Mouse (Mus musculus) neural tube, embryonic 15.5 days (tissue): ENCODE data around the gene Fbln1. TPM values are rescaled to one million over a fixed set of nuclear protein-coding genes. Genes with fewer than 3 reads are reported as not detected.

Source experiments
- ATAC-seq: fragments of 200-750 bp; cut with Nextera tagmentation; 2 replicates; pipeline ENCODE4 v1.8.0; 2017; ENCODE audit warnings: mild to moderate bottlenecking, moderate TSS enrichment, moderate library complexity; ENCODE audit not compliant: low FRiP score
- H3K27ac ChIP-seq: fragments of 300-500 bp; sonication (generic); replicated peaks from 2 replicates; pipeline ENCODE4 v1.5.1; 2015; ENCODE audit warnings: mild to moderate bottlenecking, inconsistent platforms
- H3K27me3 ChIP-seq: fragments of 300-500 bp; sonication (generic); replicated peaks from 2 replicates; pipeline ENCODE4 v1.6.1; 2015; ENCODE audit warnings: inconsistent platforms
- H3K36me3 ChIP-seq: fragments of 300-500 bp; sonication (generic); 2 replicates; pipeline ENCODE4 v1.6.1; 2015; ENCODE audit warnings: inconsistent platforms
- H3K4me1 ChIP-seq: fragments of 300-500 bp; sonication (generic); 2 replicates; pipeline ENCODE4 v1.6.1; 2015; ENCODE audit warnings: inconsistent platforms
- H3K4me2 ChIP-seq: fragments of 300-500 bp; sonication (generic); 2 replicates; pipeline ENCODE4 v1.6.1; 2015; ENCODE audit warnings: inconsistent platforms, mild to moderate bottlenecking, moderate library complexity
- H3K4me3 ChIP-seq: fragments of 300-500 bp; sonication (generic); replicated peaks from 2 replicates; pipeline ENCODE4 v1.5.1; 2015; ENCODE audit warnings: mild to moderate bottlenecking, inconsistent platforms
- H3K9ac ChIP-seq: fragments of 300-500 bp; sonication (generic); replicated peaks from 2 replicates; pipeline ENCODE4 v1.6.1; 2015; ENCODE audit warnings: mild to moderate bottlenecking, inconsistent platforms
- H3K9me3 ChIP-seq: fragments of 300-500 bp; sonication (generic); replicated peaks from 2 replicates; pipeline ENCODE4 v1.6.1; 2016; ENCODE audit warnings: inconsistent platforms
- WGBS: fragments of 180-500 bp; shearing (Covaris S2); methylation state at CpG from one replicate; pipeline ENCODE4 v1.1.7; 2015; ENCODE audit warnings: mixed read lengths; 5-methylcytosine and 5-hydroxymethylcytosine counted together
- polyA plus RNA-seq: library from polyadenylated mRNA; unstranded; fragments of >200 nt; fragmentation: Nextera tagmentation; extraction: Ambion mirVana; gene quantifications from 2 replicates; pipeline ENCODE4 v1.2.1, GENCODE M21; 2015

Gene Fbln1
- polyA plus RNA-seq, result 54.2 and 65.8 TPM in 2 replicates

DNA sequence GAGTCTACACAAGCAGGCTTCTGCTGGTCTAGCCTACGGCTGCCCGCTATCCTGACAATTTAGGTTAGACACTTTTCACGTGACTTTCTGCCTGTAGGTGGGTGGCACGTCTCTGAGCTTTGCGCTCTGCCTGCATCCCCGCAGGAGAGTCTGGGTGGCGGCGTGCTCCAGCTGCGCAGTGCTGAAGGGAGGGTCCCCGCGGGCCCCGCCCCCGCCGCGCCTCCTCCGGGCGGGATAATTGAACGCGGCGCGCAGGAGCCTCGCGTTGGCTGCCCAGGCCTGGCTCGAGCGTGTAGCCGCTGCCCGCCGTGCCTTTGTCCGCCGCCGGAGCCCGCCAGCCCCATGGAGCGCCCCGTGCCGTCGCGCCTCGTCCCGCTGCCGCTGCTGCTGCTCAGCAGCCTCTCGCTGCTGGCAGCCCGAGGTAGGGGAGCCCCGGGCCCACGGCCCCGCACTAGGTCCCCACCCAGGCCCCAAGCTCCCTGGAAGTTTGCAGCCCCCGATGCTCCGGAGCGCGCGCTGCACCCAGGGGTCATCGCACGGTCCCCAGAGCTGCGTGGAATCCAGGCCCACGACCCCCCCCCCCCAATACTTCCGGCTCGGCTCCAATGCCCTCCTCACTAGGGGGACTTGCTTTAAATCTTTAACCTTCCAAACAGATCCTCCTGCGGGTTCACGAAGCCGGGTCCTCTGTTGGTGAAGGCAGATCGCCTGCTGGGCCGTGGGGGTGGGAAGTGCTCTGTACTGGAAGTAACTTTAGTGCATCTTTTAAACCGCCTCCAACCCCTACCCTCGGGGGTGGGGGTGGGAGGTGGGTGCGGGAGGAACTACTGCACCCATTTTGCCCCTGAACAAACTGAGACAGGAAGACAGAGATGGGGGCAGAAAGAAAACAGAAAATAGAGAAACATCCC is at the start of gene Fbln1:
Fbln1 (plus strand) TSS at position 158 of the 911 bp plus-strand sequence.
- Histone ChIP-seq H3K4me3 (peak within 1 kb of the TSS; percentile 59), H3K9ac (peak within 1 kb of the TSS; percentile 64), H3K4me1 (peaks cover 37% of the 10 kb centered on the region), H3K9me3 (no peaks in the 10 kb centered on the region), H3K27me3 (0 out of 2 replicates have a peak, but pooled peaks cover 6% of the 10 kb centered on the region), H3K4me2 (peak within 1 kb of the TSS; percentile 98), H3K36me3 (no peaks in the 10 kb centered on the region), H3K27ac (peak within 1 kb of the TSS; percentile 77)
- ATAC-seq, result peak; percentile 62; the same call in 1 of the 2 replicates
- under 1% methylated on average over 63 of the region's 64 CpGs for WGBS

DNA sequence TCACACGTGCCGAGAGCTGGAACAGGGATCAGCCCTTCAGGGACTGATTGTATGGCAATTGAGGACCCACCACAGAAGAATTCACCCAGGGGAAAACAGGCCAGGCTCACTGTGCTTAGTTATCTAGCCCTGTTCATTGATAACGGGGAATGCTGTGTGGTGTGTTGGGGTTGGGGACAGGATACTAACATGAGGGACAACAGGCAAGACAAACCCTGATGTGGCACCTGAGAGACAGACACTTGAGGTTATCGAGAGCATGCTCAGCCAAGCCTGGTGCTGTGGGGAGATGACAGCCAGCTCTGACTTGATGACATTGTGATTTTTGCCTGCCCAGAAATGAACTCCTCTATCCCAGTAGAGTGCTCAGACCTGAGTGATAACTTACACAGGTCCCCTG is 49.6 kb upstream of the Fbln1 start:
- Histone ChIP-seq H3K27me3 (no peaks in the 10 kb centered on the region), H3K4me1 (peaks cover 3% of the 10 kb centered on the region; the same call in 1 of the 2 replicates), H3K4me3 (no peak overlapping the region), H3K4me2 (no peak overlapping the region), H3K9ac (no peak overlapping the region), H3K36me3 (no peaks in the 10 kb centered on the region), H3K27ac (0 out of 2 replicates have a peak overlapping the region, but pooled peaks have one; percentile 9), H3K9me3 (no peaks in the 10 kb centered on the region)
- ATAC-seq, result no peak
- WGBS, result 63% methylated on average over 4 of the region's 4 CpGs

DNA sequence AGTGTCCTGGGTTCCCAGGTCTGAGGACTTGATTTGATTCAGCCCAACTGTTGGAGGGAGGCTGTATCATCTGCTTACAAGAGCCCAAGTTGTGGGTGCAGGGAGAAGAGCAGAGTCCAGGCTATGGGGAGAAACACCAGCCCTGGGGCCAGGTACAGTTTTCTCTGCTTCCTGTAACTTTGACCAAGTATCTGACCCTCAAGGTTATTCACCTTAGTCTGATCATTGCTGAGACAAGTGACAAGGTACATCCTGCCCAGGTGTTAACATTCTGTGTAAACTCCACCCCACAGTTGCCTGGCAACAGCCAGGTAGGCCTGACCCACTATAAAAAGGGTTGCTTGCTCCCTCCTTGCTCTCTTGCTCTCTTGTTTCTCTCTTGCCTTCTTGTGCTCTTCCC is 44.3 kb upstream of the Fbln1 start:
- H3K9ac ChIP-seq, result no peak overlapping the region
- H3K9me3 ChIP-seq, result no peaks in the 10 kb centered on the region
- no peaks in the 10 kb centered on the region for H3K27me3 ChIP-seq
- no peak overlapping the region for H3K4me3 ChIP-seq
- H3K27ac ChIP-seq, result no peak overlapping the region
- H3K36me3 ChIP-seq, result no peaks in the 10 kb centered on the region
- ATAC-seq, result no peak
- no peak overlapping the region for H3K4me2 ChIP-seq
- peaks cover 6% of the 10 kb centered on the region for H3K4me1 ChIP-seq

DNA sequence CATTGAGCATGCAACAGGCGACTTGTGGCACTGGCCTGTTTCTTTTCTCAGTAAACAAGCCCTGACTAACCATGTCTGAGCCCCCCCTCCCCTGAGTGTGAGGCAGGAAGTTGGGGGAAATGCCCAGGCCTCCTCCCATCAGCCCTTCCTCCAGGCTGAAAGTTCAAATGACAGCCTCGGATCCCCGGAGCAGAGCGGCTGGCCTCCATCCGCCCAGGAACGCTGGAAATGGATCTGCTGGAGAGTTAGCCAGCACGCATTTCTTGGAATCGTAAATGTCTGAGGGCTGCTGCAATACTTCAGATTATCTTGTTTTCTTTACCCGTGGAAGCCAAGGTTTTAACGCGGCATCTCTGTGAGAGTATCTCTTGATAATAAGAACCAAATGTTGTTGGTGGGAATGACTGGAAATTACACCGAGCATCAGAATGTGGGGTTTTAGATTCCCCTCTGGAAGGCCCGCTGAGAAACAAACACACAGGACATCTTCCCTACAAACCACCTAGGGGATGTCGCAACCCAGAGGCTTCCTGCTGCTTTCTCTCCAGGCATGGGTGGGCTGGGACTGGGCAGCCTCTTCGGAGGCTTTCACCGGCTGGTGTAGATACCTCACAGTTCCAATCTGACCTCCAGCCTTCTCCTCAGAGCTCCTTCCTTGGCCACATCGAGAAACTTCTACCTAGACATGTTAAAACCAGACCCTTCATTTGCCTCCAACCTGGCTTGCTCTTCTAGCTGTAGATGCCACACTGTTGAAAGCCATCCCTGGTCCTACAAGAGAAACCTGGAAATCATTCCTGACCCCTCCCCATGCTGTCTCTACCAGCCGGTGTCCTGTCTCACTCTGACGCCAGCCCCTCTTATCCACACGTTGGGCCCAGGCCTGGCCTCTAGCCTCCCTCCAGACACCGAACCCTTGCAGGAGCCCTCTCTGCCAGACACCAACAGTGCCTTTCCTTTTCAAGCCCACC is 42.8 kb upstream of the Fbln1 start:
- Histone ChIP-seq H3K27me3 (no peaks in the 10 kb centered on the region), H3K36me3 (no peaks in the 10 kb centered on the region), H3K9ac (no peak overlapping the region), H3K4me1 (peaks cover 14% of the 10 kb centered on the region), H3K4me2 (no peak overlapping the region), H3K4me3 (no peak overlapping the region), H3K27ac (no peak overlapping the region; the same call in 1 of the 2 replicates), H3K9me3 (no peaks in the 10 kb centered on the region)
- WGBS, result 65% methylated on average over 21 of the region's 21 CpGs
- no peak for ATAC-seq

DNA sequence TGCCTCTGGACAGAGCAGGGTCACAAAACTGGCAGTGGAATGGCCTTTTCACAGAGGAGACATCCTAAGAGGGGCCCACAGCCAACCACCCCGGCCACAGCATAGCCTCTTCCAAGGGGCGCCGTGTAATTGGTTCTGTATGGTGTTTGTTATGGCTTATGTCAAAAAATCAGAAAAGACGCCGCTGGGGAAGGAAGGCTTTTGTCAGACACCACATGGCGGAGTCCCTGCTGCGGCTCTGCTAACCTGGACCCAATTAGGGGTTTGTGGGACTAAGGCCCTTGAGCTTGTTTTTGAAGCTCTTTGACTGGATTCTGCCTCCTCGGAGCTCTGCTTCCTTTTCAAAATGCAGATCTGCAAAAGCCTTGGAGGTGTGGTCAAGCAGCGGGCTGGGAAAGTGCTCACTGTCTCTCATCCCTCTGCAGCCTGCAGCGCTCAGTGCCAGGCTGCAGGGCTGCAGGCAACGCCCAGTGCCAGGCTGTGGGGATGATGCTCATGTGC is 39.3 kb upstream of the Fbln1 start:
- 20% methylated on average over 11 of the region's 11 CpGs for WGBS
- ATAC-seq, result no peak
- H3K9ac ChIP-seq, result no peak overlapping the region

DNA sequence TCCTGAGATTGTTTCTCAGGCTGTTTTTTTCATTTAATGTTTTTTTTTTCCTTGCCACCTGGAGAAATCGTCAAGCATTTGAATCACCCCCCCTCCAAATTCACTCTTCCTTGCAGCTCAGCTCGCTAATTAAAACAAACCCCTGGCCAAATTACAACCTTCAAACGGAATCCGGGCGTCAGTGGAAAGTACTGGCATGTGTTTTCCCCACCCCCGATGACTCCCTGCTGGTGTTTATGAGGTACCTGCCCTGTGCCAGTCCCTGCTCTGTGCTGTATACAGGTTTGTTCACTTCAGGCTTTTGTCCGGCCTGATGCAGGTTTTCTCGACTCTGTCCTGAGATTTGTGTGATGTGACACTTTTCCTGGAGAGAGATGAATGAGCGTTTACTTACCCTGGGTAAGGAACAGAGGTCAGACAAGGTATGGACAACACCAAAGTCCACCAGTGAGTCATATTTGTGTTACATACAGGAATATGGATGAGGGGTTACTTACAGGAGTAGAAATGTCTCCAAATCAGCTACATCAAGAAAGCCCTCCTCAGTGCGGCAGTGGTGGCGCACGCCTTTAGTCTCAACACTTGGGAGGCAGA is 38.6 kb upstream of the Fbln1 start:
- 45% methylated on average over 12 of the region's 12 CpGs for WGBS
- H3K36me3 ChIP-seq, result no peaks in the 10 kb centered on the region
- H3K4me1 ChIP-seq, result peaks cover 14% of the 10 kb centered on the region
- H3K27ac ChIP-seq, result no peak overlapping the region
- H3K27me3 ChIP-seq, result no peaks in the 10 kb centered on the region
- no peak overlapping the region for H3K9ac ChIP-seq
- H3K9me3 ChIP-seq, result no peaks in the 10 kb centered on the region
- no peak overlapping the region for H3K4me3 ChIP-seq
- no peak for ATAC-seq
- no peak overlapping the region for H3K4me2 ChIP-seq

More for the DNA sequence above, 39.3 kb upstream of the Fbln1 start:
- no peaks in the 10 kb centered on the region for H3K36me3 ChIP-seq
- no peaks in the 10 kb centered on the region for H3K9me3 ChIP-seq
- H3K4me2 ChIP-seq, result no peak overlapping the region
- peaks cover 14% of the 10 kb centered on the region for H3K4me1 ChIP-seq
- H3K4me3 ChIP-seq, result no peak overlapping the region
- 0 out of 2 replicates have a peak overlapping the region, but pooled peaks have one; percentile 7 for H3K27ac ChIP-seq
- no peaks in the 10 kb centered on the region for H3K27me3 ChIP-seq

DNA sequence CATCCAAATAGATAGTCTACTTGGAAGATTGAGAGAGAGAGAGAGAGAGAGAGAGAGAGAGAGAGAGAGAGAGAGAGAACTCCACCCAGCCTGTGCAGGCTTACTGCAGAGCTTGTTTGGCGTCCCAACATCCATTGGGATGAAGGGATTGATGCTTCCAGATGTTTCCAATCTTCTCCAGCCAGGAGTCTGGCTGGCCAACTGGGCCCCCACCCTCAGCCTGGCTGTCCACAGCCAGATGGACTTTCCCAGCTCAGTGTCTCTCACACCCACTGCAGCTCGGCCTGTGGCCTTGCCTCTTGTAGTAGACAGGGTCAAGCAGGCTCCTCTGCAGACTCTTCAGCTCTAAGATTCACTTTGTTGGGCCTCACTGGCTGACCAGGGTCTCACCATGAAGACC is 33.7 kb upstream of the Fbln1 start:
- Histone ChIP-seq H3K4me1 (peaks cover 3% of the 10 kb centered on the region), H3K36me3 (no peaks in the 10 kb centered on the region), H3K27me3 (no peaks in the 10 kb centered on the region), H3K9me3 (no peaks in the 10 kb centered on the region), H3K4me2 (no peak overlapping the region), H3K27ac (no peak overlapping the region), H3K9ac (no peak overlapping the region), H3K4me3 (no peak overlapping the region)
- 83% methylated on average over 2 of the region's 2 CpGs for WGBS
- no peak for ATAC-seq

DNA sequence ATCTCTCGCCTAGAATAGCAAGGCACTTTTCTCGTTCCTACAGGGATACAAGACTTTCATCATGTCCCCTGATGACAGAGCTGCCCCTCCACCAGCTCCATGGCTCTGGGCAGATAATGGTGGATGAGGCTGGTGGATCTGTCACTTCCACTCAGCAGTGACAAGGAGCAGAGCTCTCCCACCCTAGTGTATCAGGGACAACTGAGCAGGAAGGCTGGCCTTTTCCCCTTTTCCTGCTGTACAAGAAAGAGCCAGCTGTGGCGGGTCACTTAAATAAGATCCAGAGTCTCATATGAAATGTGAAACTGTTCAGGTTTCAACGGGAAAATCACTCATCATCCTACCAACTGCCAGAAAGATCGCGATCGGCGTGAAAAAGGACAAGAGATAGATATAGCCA is 32.3 kb upstream of the Fbln1 start:
- Histone ChIP-seq H3K27me3 (no peaks in the 10 kb centered on the region), H3K27ac (no peak overlapping the region), H3K36me3 (no peaks in the 10 kb centered on the region), H3K4me3 (no peak overlapping the region), H3K9ac (no peak overlapping the region), H3K4me2 (no peak overlapping the region), H3K9me3 (no peaks in the 10 kb centered on the region), H3K4me1 (no peaks in the 10 kb centered on the region)
- 79% methylated on average over 8 of the region's 8 CpGs for WGBS
- no peak for ATAC-seq

DNA sequence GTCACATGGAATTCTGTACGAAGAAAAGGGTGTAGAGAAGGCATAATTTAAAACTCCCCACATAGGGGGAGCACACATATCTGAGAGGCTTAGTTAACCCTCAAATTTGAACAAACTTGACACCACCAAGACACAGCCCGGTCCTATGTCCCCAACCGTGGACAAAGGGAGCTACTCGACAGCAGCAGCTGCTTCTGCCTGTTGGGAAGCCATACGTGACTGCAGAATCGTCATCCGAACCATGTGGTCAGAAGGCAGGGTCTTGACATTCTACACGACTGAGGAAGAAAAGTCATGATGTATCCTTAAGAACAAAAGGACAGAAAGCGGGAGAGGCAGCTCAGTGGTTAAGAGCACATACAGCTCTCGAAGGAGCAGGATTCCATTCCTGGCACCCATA is 31.7 kb upstream of the Fbln1 start:
- no peaks in the 10 kb centered on the region for H3K36me3 ChIP-seq
- H3K27me3 ChIP-seq, result no peaks in the 10 kb centered on the region
- no peak for ATAC-seq
- no peak overlapping the region for H3K4me3 ChIP-seq
- no peak overlapping the region for H3K9ac ChIP-seq
- H3K27ac ChIP-seq, result no peak overlapping the region
- 80% methylated on average over 10 of the region's 10 CpGs for WGBS
- H3K4me1 ChIP-seq, result peaks cover 5% of the 10 kb centered on the region
- no peak overlapping the region for H3K4me2 ChIP-seq
- no peaks in the 10 kb centered on the region for H3K9me3 ChIP-seq

DNA sequence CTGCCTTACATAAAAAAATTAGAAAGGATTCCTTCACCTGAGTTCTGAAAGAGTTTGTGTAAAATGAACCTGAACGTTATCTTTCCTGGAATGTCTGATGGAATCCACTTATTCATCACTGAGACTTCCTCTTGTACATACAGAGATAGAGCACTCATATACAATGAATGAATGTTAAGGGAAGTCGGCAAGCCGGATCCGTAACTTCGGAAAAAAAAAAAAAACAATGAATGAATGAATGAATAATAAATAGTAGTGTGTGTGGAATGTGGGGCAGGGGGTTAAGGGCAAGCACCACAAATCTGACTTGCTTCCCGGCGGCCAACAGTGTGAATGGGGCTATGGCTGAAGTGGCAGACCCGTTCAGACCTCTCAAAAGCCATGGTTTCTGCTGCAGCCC is 28.2 kb upstream of the Fbln1 start:
- Histone ChIP-seq H3K27ac (no peak overlapping the region), H3K4me2 (no peak overlapping the region), H3K9ac (no peak overlapping the region), H3K36me3 (no peaks in the 10 kb centered on the region), H3K27me3 (no peaks in the 10 kb centered on the region), H3K9me3 (no peaks in the 10 kb centered on the region), H3K4me3 (no peak overlapping the region), H3K4me1 (peaks cover 15% of the 10 kb centered on the region)
- no peak for ATAC-seq
- WGBS, result 66% methylated on average over 8 of the region's 8 CpGs

DNA sequence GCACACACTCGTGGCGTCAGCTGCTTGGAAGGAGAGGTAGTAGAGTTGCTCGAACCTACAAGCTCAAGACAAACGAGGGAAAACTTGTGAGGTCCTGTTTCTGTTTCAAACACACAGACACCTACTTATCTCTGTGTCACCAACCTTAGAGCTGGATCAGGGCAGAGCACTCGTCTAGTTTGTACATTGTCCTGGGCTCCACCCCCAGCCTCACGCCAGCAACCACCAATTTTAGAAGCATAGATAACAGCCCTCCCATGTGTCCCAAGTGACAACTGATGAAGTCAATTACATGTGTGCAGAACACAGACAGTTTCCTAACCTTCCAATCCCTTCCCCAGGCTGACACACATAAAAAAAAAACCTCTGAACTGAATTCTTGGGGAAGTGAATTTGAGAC is 27.6 kb upstream of the Fbln1 start:
- H3K27ac ChIP-seq, result no peak overlapping the region
- H3K9ac ChIP-seq, result no peak overlapping the region
- H3K4me2 ChIP-seq, result no peak overlapping the region
- H3K27me3 ChIP-seq, result no peaks in the 10 kb centered on the region
- no peak for ATAC-seq
- H3K36me3 ChIP-seq, result no peaks in the 10 kb centered on the region
- H3K4me1 ChIP-seq, result peaks cover 15% of the 10 kb centered on the region
- 69% methylated on average over 6 of the region's 6 CpGs for WGBS
- H3K9me3 ChIP-seq, result no peaks in the 10 kb centered on the region
- no peak overlapping the region for H3K4me3 ChIP-seq
